Mouse (Mus musculus) forebrain, embryonic 10.5 days (tissue): ENCODE measurements around the gene Trhr2. TPM values are rescaled to one million over a fixed set of nuclear protein-coding genes. Genes with fewer than 3 reads are reported as not detected.

Experiments
- DNase-seq: peaks from one replicate; pipeline ENCODE4 v3.0.0-alpha.2; 2017; ENCODE audit warnings: low spot score; ENCODE audit errors: extremely low spot score
- H3K27ac ChIP-seq: fragments of 300-500 bp; sonication (generic); 2 replicates; pipeline ENCODE4 v1.5.1; 2016; ENCODE audit warnings: mild to moderate bottlenecking
- H3K27me3 ChIP-seq: fragments of 300-500 bp; sonication (generic); 2 replicates; pipeline ENCODE4 v1.6.1; 2016; ENCODE audit warnings: mild to moderate bottlenecking; ENCODE audit not compliant: poor library complexity, severe bottlenecking
- H3K36me3 ChIP-seq: fragments of 300-500 bp; sonication (generic); replicated peaks from 2 replicates; pipeline ENCODE4 v1.6.1; 2016; ENCODE audit warnings: mild to moderate bottlenecking, moderate library complexity
- H3K4me1 ChIP-seq: fragments of 300-500 bp; sonication (generic); 2 replicates; pipeline ENCODE4 v1.6.1; 2016
- H3K4me3 ChIP-seq: fragments of 300-500 bp; sonication (generic); 2 replicates; pipeline ENCODE4 v1.5.1; 2016; ENCODE audit warnings: mild to moderate bottlenecking, moderate library complexity
- H3K9me3 ChIP-seq: fragments of 300-500 bp; sonication (generic); 2 replicates; pipeline ENCODE4 v1.6.1; 2016; ENCODE audit warnings: mild to moderate bottlenecking, moderate library complexity
- WGBS: fragments of 180-500 bp; shearing (Covaris S2); methylation state at CpG from one replicate; pipeline ENCODE4 v1.1.7; 2016; 5-methylcytosine and 5-hydroxymethylcytosine counted together
- polyA plus RNA-seq: library from polyadenylated mRNA; unstranded; fragments of >200 nt; fragmentation: Nextera tagmentation; extraction: Ambion mirVana; gene quantifications from 2 replicates; pipeline ENCODE4 v1.2.1, GENCODE M21; 2016

Gene Trhr2
- polyA plus RNA-seq, 1 experiment from 2014 or later: not detected

- H3K36me3 ChIP-seq: no peaks in the 10 kb centered on the region
- no peak for DNase-seq
- peaks cover 25% of the 10 kb centered on the region for H3K4me1 ChIP-seq
- H3K9me3 ChIP-seq: no peaks in the 10 kb centered on the region
- H3K27me3 ChIP-seq: no peaks in the 10 kb centered on the region
- H3K4me3 ChIP-seq: no peak overlapping the region
- 80% methylated on average over 6 of the region's 6 CpGs for WGBS
- H3K27ac ChIP-seq: no peak overlapping the region
Observed at GRCm38 (mm10) chr8:122371706-122372105, 11.2 kb upstream of the Trhr2 start.

- WGBS: 15% methylated on average over 9 of the region's 9 CpGs
- H3K9me3 ChIP-seq: no peaks in the 10 kb centered on the region
Observed at GRCm38 (mm10) chr8:122369665-122370064, 9.1 kb upstream of the Trhr2 start.

GRCm38 (mm10) chr8:122368494-122368893 is 7.9 kb upstream of the Trhr2 start:
- Histone ChIP-seq H3K27me3 (peaks cover 6% of the 10 kb centered on the region; the same call in 1 of the 2 replicates), H3K4me1 (peaks cover 9% of the 10 kb centered on the region), H3K36me3 (no peaks in the 10 kb centered on the region), H3K27ac (no peak overlapping the region), H3K4me3 (no peak overlapping the region), H3K9me3 (no peaks in the 10 kb centered on the region)
- WGBS: 82% methylated on average over 10 of the region's 10 CpGs
- no peak for DNase-seq

More at GRCm38 (mm10) chr8:122369665-122370064, 9.1 kb upstream of the Trhr2 start:
- Histone ChIP-seq H3K4me1 (peaks cover 9% of the 10 kb centered on the region), H3K27me3 (no peaks in the 10 kb centered on the region), H3K27ac (no peak overlapping the region), H3K36me3 (no peaks in the 10 kb centered on the region), H3K4me3 (no peak overlapping the region)
- DNase-seq: peak; percentile 72

GRCm38 (mm10) chr8:122362967-122363366 is 2.4 kb upstream of the Trhr2 start:
- Histone ChIP-seq H3K27me3 (peaks cover 39% of the 10 kb centered on the region), H3K27ac (no peak overlapping the region), H3K9me3 (no peaks in the 10 kb centered on the region), H3K4me3 (no peak overlapping the region), H3K36me3 (no peaks in the 10 kb centered on the region), H3K4me1 (no peaks in the 10 kb centered on the region)
- WGBS: 33% methylated on average over 8 of the region's 8 CpGs
- no peak for DNase-seq

- WGBS: 55% methylated on average over 5 of the region's 5 CpGs
Observed at GRCm38 (mm10) chr8:122362271-122362670, 1.7 kb upstream of the Trhr2 start.

GRCm38 (mm10) chr8:122359111-122359775 is 1.3 kb downstream of the Trhr2 start:
- H3K36me3 ChIP-seq: no peaks in the 10 kb centered on the region
- no peaks in the 10 kb centered on the region; the same call in 1 of the 2 replicates for H3K4me1 ChIP-seq
- peaks cover 54% of the 10 kb centered on the region for H3K27me3 ChIP-seq
- no peak for DNase-seq
- H3K4me3 ChIP-seq: no peak overlapping the region
- no peak overlapping the region for H3K27ac ChIP-seq
- no peaks in the 10 kb centered on the region for H3K9me3 ChIP-seq
- 84% methylated on average over 15 of the region's 15 CpGs for WGBS

More at GRCm38 (mm10) chr8:122362271-122362670, 1.7 kb upstream of the Trhr2 start:
- no peaks in the 10 kb centered on the region for H3K4me1 ChIP-seq
- no peak overlapping the region for H3K27ac ChIP-seq
- H3K4me3 ChIP-seq: no peak overlapping the region
- no peaks in the 10 kb centered on the region for H3K36me3 ChIP-seq
- peaks cover 41% of the 10 kb centered on the region for H3K27me3 ChIP-seq
- no peaks in the 10 kb centered on the region for H3K9me3 ChIP-seq
- no peak for DNase-seq

GRCm38 (mm10) chr8:122357641-122358040 is 2.9 kb downstream of the Trhr2 start:
- Histone ChIP-seq H3K27me3 (peaks cover 39% of the 10 kb centered on the region), H3K4me3 (no peak overlapping the region), H3K4me1 (no peaks in the 10 kb centered on the region; the same call in 1 of the 2 replicates), H3K9me3 (no peaks in the 10 kb centered on the region), H3K36me3 (no peaks in the 10 kb centered on the region), H3K27ac (no peak overlapping the region)
- WGBS: 88% methylated on average over 5 of the region's 5 CpGs
- DNase-seq: no peak

GRCm38 (mm10) chr8:122357202-122357601 is 3.3 kb downstream of the Trhr2 start:
- Histone ChIP-seq H3K9me3 (no peaks in the 10 kb centered on the region), H3K4me3 (no peak overlapping the region), H3K36me3 (no peaks in the 10 kb centered on the region), H3K27me3 (peaks cover 35% of the 10 kb centered on the region), H3K27ac (no peak overlapping the region), H3K4me1 (peaks cover 1% of the 10 kb centered on the region)
- DNase-seq: no peak
- WGBS: 69% methylated on average over 11 of the region's 11 CpGs

GRCm38 (mm10) chr8:122355642-122356606 is 4.6 kb downstream of the Trhr2 start:
- peaks cover 38% of the 10 kb centered on the region for H3K27me3 ChIP-seq
- DNase-seq: no peak
- no peak overlapping the region for H3K4me3 ChIP-seq
- no peaks in the 10 kb centered on the region for H3K36me3 ChIP-seq
- no peak overlapping the region for H3K27ac ChIP-seq
- peaks cover 6% of the 10 kb centered on the region for H3K4me1 ChIP-seq
- H3K9me3 ChIP-seq: no peaks in the 10 kb centered on the region
- WGBS: 73% methylated on average over 9 of the region's 9 CpGs

- H3K27me3 ChIP-seq: peaks cover 48% of the 10 kb centered on the region
- H3K36me3 ChIP-seq: no peaks in the 10 kb centered on the region
- 90% methylated on average over 8 of the region's 8 CpGs for WGBS
- H3K9me3 ChIP-seq: no peaks in the 10 kb centered on the region
- H3K4me1 ChIP-seq: peaks cover 24% of the 10 kb centered on the region
- no peak for DNase-seq
- H3K4me3 ChIP-seq: no peak overlapping the region
- H3K27ac ChIP-seq: no peak overlapping the region
Observed at GRCm38 (mm10) chr8:122354157-122354556, 6.4 kb downstream of the Trhr2 start.

GRCm38 (mm10) chr8:122350309-122351089 is 10.0 kb downstream of the Trhr2 start:
- Histone ChIP-seq H3K4me3 (no peak overlapping the region), H3K36me3 (no peaks in the 10 kb centered on the region), H3K4me1 (peaks cover 24% of the 10 kb centered on the region), H3K27me3 (peaks cover 45% of the 10 kb centered on the region), H3K27ac (no peak overlapping the region), H3K9me3 (no peaks in the 10 kb centered on the region)
- 29% methylated on average over 11 of the region's 11 CpGs for WGBS
- no peak for DNase-seq
